Mouse (Mus musculus) lung, adult 2 months (tissue): ENCODE measurements around the gene Opcml.

ENCODE experiments used
- CTCF ChIP-seq: fragments of 200-500 bp; IDR thresholded peaks from 2 replicates; pipeline ENCODE4 v1.5.1; 2011; ENCODE audit warnings: mild to moderate bottlenecking, low read length, control low read depth; ENCODE audit not compliant: insufficient read depth
- POLR2A ChIP-seq: fragments of 200-500 bp; IDR thresholded peaks from 2 replicates; pipeline ENCODE4 v1.6.1; 2011; ENCODE audit warnings: low read depth, mild to moderate bottlenecking, control low read depth, low read length, borderline replicate concordance; ENCODE audit errors: extremely low read depth

- TF ChIP-seq POLR2A (no peak), CTCF (no peak)
Measured at GRCm38 (mm10) chr9:28744771-28745170, 954.2 kb downstream of the Opcml start.
